ENCODE assay signal across 17 mouse cellular contexts in the genomic region with DNA sequence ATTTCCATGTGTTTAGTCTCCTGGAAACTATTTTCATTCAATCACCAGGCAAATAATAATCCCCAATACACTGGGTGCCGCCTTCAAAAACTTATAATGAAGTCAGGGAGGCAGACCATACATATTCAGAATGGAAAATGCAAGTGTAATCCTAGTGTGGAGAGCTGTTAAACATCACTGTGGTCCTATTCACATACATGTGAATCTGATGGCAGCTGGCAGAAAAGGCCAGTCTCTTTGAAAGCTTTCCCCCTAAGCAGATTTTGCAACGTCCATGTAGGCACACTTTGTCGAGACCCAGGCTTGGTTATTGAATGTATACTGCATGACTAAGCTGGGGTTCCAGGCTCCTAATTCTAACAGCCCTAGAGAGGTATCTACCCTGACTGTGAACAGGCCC. TPM values are rescaled to one million over a fixed set of nuclear protein-coding genes. Genes with fewer than 3 reads are reported as not detected.
"Had no signal": no experiment of that assay in that cellular context is flagged by ENCODE, and none has a peak within 500 bp of the region (broad histone marks: within the 10 kb centered on the region; RNA-seq: fewer than 3 reads in every experiment).

No protein-coding gene starts in this region.

- H3K4me2 ChIP-seq: liver, embryonic 11.5 days; liver, embryonic 15.5 days; neural tube, embryonic 12.5 days had no signal

- H3K27ac ChIP-seq: layer of hippocampus, adult 2 months; liver, embryonic 15.5 days; neural tube, embryonic 12.5 days had no signal

- H3K4me1 ChIP-seq: liver, embryonic 15.5 days; neural tube, embryonic 12.5 days had no signal

- H3K4me3 ChIP-seq: layer of hippocampus, adult 2 months; liver, embryonic 15.5 days; myocyte; neural tube, embryonic 12.5 days had no signal

- H3K36me3 ChIP-seq: liver, embryonic 15.5 days; neural tube, embryonic 12.5 days had no signal

- H3K9me3 ChIP-seq: liver, embryonic 15.5 days; neural tube, embryonic 12.5 days had no signal

- H3K27me3 ChIP-seq: liver, embryonic 15.5 days; neural tube, embryonic 12.5 days had no signal

- ATAC-seq: lung, postnatal 0 days had no signal

- DNase-seq: kidney, adult 18-20 months; kidney, postnatal 10 days; kidney, postnatal 4 days; left cerebral cortex, postnatal 4 days; lung, adult 2 months; lung, postnatal 4 days; right cerebral cortex, postnatal 4 days; spleen, adult 18-20 months; thymus, adult 18-20 months; thymus, postnatal 14 days had no signal

- H3K9ac ChIP-seq: liver, embryonic 15.5 days; neural tube, embryonic 12.5 days had no signal

RNA-seq across cellular contexts. Expression of gene Nid2, which starts 32.0 kb away (rescaled TPM):
- total RNA-seq: neutrophil, adult 5-6 weeks had no signal
